Mouse (Mus musculus) cerebellum, adult 11 months (tissue): ENCODE data around the gene Tlx1.

Experiments
- DNase-seq: peaks from one replicate; pipeline ENCODE4 v3.0.0; 2022

Gene Tlx1

DNA sequence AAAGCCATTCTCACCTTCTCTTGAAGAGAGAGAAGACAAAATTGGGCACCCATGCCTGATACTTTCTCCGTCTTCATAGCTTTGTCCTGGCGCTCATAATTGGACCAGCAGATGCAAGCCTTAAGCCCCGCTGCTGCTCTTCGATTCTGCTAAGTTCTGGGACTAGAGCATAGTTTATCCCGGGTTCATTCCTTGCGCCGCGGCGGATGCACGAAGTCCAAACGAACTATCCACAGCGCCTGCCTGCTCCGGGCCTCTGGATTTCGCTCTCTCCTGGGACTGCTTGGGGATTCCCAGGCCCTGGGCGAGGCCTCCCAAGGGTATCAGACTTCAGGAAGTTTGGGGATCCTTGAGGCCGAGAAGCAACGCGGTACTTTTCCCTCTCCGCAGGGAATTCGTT is 8.4 kb downstream of the Tlx1 start:
- DNase-seq, result no peak

DNA sequence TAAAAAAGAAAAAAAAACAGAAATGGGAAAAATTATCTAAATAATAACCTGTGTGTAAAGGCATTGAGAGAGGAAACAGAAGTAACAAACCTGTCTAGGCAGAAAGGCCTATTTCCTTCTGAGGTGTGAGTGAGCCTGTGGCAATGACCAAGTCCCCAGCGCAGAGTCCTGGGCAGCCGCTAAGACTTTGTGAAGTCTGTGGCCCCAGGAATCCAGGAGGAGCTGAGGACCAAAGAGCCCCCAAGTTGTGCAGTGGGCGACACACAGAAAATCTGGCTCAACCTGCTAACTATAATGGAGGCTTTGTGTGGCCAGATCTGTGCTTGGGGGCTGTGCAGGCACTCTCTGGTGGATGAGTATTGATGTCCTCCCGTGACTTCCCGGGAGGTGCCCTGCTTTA is 9.0 kb downstream of the Tlx1 start:
- no peak for DNase-seq

DNA sequence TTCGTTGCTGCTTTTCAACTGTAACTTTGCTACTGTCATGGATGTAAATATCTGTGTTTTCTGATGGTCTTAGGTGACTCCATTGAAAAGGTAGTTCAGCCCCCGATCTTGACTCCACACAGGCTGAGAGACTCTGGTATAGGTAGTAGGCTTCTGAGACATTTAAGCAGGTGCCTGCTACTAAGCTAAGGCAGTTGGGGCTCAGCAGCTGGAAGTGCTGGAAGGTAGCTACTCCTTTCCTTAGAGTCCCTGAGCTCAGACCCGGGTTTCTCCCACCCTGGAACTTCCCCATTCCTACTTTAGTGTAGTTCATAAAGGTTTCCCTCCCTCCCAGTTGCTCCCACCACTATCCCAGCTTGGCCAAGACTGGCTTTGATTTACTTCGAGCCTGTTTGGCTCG is 9.5 kb downstream of the Tlx1 start:
- DNase-seq, result no peak

DNA sequence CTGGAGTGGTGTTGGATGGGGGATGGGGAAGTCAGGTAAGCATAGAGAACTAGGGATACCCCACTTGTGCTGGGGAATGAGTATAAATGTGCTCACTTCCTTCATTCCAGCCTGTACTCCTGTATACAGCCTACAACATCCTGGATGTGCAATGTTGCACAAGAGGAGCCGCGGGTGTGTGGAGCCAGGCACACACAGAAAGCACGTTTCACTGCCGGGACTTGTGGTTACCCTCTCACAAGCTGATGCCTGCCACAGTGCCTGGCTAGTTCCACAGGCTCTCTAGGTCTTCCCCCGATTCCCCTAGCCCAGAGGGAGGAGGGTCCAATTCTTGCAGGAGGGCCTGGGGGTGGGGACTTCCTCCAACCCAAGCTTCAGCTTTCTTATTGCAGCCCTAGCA is 10.0 kb downstream of the Tlx1 start:
- no peak for DNase-seq

DNA sequence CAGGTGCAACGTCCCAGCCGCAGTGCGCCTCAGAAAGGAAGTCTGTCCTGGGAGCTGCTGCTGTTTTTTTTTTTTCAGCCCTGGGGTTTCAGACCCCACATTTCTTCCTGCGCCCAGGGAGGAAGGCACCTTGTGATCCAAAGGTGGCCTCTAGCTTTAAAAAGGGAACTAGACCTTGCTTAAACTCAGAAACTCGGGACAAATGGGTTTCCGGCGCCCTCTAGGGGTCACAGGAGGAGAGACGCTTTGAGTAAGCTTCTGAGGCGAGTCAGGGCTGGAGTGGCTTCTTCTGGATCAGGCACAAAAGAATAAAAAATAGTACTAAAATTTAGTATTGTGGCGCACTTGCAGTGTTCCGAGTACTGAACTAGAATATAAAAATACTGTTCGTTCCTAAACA is 10.6 kb downstream of the Tlx1 start:
- DNase-seq, result peak; percentile 37

DNA sequence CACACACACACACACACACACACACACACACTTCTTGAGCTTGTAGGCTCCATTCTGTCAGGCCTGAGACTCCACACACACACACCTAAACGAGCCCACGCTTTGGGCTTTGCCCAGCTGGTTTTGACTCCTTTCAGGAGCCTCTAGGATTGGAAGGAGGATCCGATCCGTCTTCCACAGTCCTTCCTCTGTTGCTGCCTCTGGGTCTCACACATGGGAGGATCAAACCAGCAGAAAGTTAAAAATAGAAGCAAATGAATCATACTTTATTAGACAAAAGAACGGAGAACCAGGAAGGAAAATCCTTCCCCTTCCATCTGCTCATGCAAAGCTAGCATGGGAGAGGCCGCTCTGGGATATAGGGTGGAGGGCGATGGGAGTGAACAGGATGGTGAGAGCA is 11.7 kb downstream of the Tlx1 start:
- no peak for DNase-seq

DNA sequence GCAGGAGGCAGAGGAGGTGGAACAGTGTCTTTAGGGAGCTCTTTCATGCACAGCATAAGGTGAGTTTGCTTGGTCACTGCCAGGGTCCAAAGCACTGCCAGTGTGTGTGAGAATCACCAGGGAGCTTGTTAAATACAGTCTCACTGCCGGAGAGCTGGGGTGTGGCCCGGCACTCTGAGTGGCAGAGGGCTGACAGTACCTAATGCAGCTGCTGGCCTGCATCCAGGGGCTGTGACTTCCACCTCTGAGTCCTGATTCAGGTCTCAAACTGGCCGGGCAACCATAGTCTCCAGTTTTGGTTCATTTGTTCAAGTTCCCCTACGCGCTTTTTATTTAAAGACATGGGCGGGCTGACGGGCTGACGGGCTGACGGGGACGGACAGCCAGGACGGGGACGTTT is 12.4 kb downstream of the Tlx1 start:
- no peak for DNase-seq

DNA sequence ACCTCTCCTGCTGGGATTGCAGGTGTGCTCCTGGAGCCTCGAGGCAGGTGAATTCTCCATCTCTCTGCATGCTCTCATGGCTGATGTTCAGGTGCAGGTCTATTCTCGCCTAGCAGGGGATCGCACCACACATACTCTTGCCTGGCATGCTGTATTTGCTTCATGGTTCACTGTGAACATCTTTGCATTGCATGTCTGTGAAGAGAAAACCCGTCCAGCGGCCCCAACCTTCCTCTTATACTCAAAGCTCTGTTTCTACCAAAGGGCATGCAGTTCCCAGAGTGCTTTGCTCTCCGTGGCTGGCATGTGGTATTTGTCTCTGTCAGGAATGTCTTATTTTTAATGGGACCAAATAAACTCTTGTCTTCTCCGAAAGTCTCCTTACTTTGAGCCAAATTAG is 20.0 kb downstream of the Tlx1 start:
- DNase-seq, result no peak

DNA sequence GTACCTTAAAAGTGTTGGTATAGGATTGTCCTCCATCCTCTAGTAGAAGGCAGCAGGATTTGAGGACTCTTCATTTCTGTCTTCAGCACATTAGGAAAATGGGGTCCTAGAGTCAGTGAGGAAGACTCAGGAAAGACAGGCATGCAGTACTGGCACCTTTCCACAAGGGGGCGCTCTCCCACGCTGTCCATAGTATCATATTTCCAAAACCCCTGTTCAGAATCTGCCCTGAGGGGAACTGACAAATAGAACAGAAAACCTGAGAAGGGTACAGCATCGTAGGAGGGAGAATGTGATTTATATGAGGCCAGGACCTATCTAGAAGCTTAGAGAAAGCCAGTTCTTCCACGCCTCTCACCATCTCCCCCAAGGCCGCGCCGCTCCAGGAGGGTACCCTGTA is 24.3 kb downstream of the Tlx1 start:
- DNase-seq, result no peak

DNA sequence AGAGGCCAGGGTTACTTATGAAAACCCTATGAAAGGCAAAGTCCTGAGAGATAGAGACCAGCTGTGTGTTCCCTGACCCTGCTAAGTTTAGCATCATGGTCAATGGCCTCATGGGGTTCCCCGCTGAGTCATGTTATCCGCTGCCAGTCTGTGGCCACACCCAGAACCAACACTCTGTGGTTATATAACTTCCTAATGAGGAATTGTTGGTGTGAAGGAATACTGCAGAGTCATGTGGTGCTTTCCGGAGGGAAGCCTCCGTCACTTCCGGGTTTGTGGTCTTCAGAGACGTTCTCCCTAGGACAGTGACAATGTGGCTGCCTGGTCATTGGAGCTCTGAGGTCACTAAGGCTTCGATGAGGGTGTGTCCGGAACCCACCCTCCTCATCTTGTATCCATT is 25.8 kb downstream of the Tlx1 start:
- DNase-seq, result no peak

DNA sequence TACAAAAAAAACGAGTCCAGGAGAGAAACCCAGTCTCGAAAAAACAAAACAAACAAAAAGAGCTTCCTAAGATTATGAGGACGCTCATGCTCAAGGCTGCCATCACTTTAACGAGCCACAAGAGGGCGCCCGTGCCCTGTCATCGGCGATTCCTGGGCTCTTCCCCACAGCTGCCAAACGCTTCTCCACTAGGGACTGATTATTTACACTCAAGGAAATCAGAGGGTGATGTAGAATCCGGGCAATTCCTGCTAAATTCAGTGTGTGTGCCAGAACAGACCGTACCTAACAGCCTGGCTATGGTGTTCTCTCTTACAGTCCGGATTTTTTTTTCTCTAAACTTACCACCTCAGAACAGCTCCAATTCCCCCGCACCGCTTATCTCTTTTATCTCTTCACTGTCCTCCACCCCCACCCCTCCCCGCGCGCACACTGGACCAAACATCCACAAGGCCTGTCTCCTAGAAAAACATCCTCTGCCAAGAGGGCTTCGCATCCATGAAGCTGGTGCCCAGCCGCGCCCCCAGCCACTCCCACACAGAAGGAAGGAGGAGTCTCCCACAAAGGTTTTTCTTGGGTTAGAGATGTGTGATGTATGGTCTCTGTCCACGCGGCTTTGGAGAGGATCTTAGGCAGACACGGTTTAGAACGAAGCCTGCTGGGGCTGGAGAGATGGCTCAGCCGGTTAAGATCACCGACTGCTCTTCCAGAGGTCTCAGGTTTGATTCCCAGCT is 26.7 kb downstream of the Tlx1 start:
- peak; percentile 40 for DNase-seq

DNA sequence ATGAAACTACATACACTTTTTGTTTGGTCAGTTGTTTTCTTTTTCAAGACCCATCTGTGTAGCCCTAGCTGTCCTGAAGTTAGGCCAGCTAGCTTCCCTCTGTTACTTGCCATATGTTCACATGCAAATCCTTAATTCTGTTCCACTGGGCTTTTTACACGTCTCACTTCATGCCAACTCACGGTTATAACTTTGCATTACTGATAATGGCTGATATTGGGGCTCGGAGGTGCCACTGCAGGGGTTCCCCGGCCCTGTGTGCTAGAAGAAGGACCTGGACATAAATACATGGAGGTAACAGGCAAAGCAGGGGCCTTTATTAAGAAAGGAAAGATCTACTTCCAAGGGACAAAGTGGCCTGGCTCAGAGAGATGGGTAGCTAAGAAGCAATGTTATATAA is 29.0 kb downstream of the Tlx1 start:
- no peak for DNase-seq

DNA sequence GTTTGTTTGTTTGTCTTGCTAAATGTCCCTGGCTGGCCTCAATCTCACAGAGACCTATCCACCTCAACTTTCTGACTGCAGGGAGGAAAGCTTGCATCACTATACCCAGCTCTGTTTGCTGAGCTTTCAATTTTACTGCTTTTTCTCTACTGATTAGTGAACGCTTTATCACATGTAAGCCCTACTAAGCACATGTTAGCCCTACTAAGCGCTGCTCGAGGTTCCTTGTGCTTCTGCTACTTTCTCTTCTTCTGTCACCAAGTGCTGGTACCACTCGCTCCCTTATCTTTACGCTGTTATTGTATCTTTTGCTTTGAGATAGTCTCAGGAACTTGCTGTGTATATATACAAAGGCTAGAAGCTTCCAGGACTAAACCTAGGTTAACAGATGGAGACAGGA is 30.0 kb downstream of the Tlx1 start:
- no peak for DNase-seq

DNA sequence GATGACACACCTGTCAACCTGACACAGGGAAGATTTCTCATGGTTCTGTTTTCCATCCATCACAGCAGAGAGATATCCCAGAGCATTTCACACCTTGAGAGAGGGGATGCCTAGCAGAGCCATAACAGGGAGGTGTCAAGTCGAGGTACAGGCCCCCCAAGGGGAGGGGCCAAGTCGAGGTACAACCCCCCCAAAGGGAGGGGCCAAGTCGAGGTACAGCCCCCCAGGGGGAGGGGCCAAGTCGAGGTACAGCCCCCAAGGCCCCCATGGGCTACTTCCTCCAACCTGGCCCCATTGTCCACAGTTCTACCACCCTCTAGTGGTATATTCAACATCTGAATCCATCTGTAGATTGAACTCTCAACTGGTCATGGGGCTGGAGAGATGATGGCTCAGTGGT is 44.2 kb downstream of the Tlx1 start:
- DNase-seq, result no peak

DNA sequence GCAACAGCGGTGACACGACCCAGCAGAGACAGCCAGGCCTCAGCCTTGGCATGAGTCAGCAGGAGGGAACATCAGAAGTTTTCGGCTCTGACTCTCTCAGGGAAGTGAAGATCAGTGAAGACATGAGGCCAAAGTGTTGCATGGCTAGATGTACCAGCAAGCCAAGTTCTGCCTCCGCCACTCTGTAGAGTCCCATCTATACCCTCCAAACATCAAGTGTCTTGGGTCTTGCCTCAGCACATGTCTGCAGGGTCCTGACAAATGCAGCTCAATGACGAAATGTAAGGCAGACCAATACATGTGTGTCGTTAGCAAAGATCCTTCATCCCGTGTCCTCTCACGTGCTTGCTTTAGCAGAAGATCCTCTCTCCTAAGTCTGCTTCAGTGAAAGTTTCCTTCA is 46.5 kb downstream of the Tlx1 start:
- DNase-seq, result no peak

DNA sequence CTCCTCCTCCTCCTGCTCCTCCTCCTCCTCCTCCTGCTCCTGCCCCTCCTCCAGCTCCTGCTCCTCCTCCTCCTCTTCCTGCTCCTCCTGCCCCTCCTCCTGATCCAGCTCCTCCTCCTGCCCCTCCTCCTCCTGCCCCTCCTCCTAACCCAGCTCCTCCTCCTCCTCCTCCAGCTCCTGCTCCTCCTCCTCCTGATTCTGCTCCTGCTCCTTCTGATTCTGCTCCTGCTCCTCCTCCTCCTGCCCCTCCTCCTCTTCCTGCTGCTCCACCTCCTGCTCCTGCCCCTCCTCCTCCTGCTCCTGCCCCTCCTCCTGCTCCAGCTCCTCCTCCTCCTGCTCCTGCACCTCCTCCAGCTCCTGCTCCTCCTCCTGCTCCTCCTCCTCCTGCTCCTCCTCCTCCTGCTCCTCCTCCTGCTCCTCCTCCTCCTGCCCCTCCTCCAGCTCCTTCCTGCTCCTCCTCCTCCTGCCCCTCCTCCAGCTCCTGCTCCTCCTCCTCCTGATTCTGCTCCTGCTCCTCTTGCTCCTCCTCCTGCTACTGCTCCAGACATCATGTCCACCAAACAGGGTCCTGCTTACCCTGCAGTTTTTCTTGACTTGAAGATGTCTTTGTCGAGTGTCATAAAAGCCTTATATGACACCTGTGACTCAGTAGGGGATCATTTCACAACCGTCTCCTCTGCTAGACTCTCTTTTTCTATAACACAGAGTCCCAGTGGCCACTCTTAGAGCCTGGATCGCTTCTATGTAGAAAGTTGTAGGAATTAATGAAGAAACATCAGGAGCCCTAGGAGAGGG is 55.0 kb downstream of the Tlx1 start:
- no peak for DNase-seq
